Mouse (Mus musculus): ENCODE data around the gene Sf3a2.
A peak's percentile ranks its signal among the peaks of the same experiment; 100 is the strongest.
"Not testable (repeated sequence)": the region's sequence is repeated elsewhere in the genome, so short reads cannot be mapped to it uniquely, and the experiment has no call there.

The Sf3a2 gene

GRCm38 (mm10) chr10:80826151-80827062 is 28.4 kb downstream of the Sf3a2 start, which contains the start of gene Oaz1:
Gene Oaz1, plus strand, starts transcription at chr10:80826656.
- peak; percentile 100 for DNase-seq

- no peak for DNase-seq
These were observed 29.3 kb downstream of the Sf3a2 start for GRCm38 (mm10) chr10:80827063-80827869.

GRCm38 (mm10) chr10:80827870-80828420 is 29.9 kb downstream of the Sf3a2 start:
- DNase-seq, result no peak

GRCm38 (mm10) chr10:80828587-80828986 is 30.6 kb downstream of the Sf3a2 start:
- not testable (repeated sequence) for DNase-seq

GRCm38 (mm10) chr10:80829359-80830278 is 31.6 kb downstream of the Sf3a2 start:
- no peak for DNase-seq

GRCm38 (mm10) chr10:80831136-80831535 is 33.1 kb downstream of the Sf3a2 start:
- peak; percentile 84 to 88 for DNase-seq

- no peak for DNase-seq
These were observed 34.8 kb downstream of the Sf3a2 start for GRCm38 (mm10) chr10:80832818-80833217.

GRCm38 (mm10) chr10:80835617-80836016 is 37.6 kb downstream of the Sf3a2 start:
- DNase-seq, result no peak

GRCm38 (mm10) chr10:80836949-80837379 is 39.0 kb downstream of the Sf3a2 start:
- no peak for DNase-seq

GRCm38 (mm10) chr10:80837827-80838226 is 39.8 kb downstream of the Sf3a2 start:
- no peak for DNase-seq

- no peak for DNase-seq
These were observed 40.4 kb downstream of the Sf3a2 start for GRCm38 (mm10) chr10:80838346-80838912.

- DNase-seq, result no peak
These were observed 41.9 kb downstream of the Sf3a2 start for GRCm38 (mm10) chr10:80839848-80840247.

- no peak for DNase-seq
These were observed 43.7 kb downstream of the Sf3a2 start for GRCm38 (mm10) chr10:80841685-80842084.

- DNase-seq, result no peak
These were observed 44.3 kb downstream of the Sf3a2 start for GRCm38 (mm10) chr10:80842334-80842733.

- no peak for DNase-seq
These were observed 45.3 kb downstream of the Sf3a2 start for GRCm38 (mm10) chr10:80843087-80843930.

GRCm38 (mm10) chr10:80843931-80844547 is 46.0 kb downstream of the Sf3a2 start, which contains the start of gene Lingo3:
Gene Lingo3, minus strand, starts transcription at chr10:80844039.
- no peak for DNase-seq

GRCm38 (mm10) chr10:80845055-80845693 is 47.2 kb downstream of the Sf3a2 start:
- no peak for DNase-seq

- no peak for DNase-seq
These were observed 47.7 kb downstream of the Sf3a2 start for GRCm38 (mm10) chr10:80845732-80846131.

- DNase-seq, result peak; percentile 49 to 58
These were observed 50.6 kb downstream of the Sf3a2 start for GRCm38 (mm10) chr10:80848571-80848970.
